Mouse (Mus musculus): ENCODE data around the gene Smyd3. TPM values are rescaled to one million over a fixed set of nuclear protein-coding genes. Genes with fewer than 3 reads are reported as not detected.

Smyd3 gene
- total and polyA plus RNA-seq, 3 experiments = 3.5 to 19.4 (median 17.1) TPM

DNA sequence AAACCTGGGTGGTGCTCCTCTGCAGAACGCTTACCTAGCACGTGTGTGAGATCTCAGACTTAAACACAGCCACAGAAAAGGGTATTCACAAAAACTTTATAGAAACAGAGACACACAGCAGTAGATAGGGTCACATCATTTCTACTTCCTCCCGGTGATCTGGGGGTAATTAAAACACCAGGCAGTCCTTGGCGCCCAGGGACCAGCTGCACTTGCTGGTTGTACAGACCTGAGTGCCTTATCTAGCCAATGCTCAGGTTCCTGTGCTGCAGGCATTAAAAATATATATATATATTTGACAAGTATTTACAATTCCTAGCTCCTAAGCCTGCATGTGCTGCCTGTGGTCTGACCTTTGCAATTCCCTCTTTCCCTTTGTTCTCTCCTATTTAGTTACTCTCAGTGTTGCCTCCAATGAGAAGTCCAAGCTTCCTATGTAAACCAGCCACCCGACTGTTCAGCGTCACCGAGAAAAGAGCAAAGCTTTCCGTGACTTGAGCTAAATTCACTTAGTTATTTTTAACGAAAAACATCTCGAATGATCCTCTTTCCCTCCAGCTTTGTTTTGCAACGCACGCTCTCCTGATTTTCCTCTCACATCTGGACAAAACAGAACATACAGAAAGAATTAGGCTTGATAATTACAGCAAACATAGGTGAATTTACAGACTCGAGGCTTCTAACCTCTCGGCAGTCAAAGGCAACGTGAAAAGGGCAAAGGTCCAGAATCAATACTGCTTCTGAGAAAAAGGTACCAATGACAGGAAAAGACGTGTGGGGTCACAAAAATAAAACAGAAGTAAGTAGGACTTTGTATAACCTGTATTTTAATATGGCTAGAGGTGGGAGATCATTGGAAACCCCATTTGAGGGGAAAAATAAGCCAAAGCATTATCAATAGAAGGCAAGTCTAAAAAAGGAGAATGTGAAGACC, 409.8 kb downstream of the Smyd3 start:
- Histone ChIP-seq H3K27me3 (ENCODE audit: insufficient read depth, low read length) (no peaks in the 10 kb centered on the region), H3K4me3 (ENCODE audit: low read depth, low read length) (no peak overlapping the region), H3K36me3 (replicated peaks) (no peaks in the 10 kb centered on the region), H3K9me3 (replicated peaks) (0 out of 2 replicates have a peak, but pooled peaks cover 4% of the 10 kb centered on the region), H3K4me1 (ENCODE audit: insufficient read depth, low read depth, low read length) (no peaks in the 10 kb centered on the region)
- DNase-seq (ENCODE audit: low spot score) (no peak), ATAC-seq (ENCODE audit: extremely low read depth, insufficient number of reproducible peaks, low FRiP score, poor library complexity, severe bottlenecking) (no peak)
- TF ChIP-seq CTCF (IDR thresholded peaks at IDR 0.05; ENCODE audit: low read depth, low read length) (no peak), GATA1 (IDR thresholded peaks at IDR 0.05; ENCODE audit: borderline replicate concordance, low read length) (no peak), TAL1 (conservative IDR thresholded peaks at IDR 0.05; ENCODE audit: low read depth, low read length) (no peak), GATA2 (IDR thresholded peaks at IDR 0.05; ENCODE audit: borderline replicate concordance, low read depth, low read length) (no peak), POLR2AphosphoS5 (IDR thresholded peaks at IDR 0.05; ENCODE audit: insufficient replicate concordance, low read depth, low read length) (no peak)

- Histone ChIP-seq H3K27me3 (ENCODE audit: insufficient read depth, low read length) (no peaks in the 10 kb centered on the region), H3K4me3 (ENCODE audit: low read depth, low read length) (no peak overlapping the region), H3K9me3 (replicated peaks) (0 out of 2 replicates have a peak, but pooled peaks cover 4% of the 10 kb centered on the region), H3K36me3 (replicated peaks) (no peaks in the 10 kb centered on the region), H3K4me1 (ENCODE audit: insufficient read depth, low read depth, low read length) (no peaks in the 10 kb centered on the region)
- no peak for DNase-seq (ENCODE audit: low spot score)
- no peak for ATAC-seq (ENCODE audit: extremely low read depth, insufficient number of reproducible peaks, low FRiP score, poor library complexity, severe bottlenecking)
- no peak for TF ChIP-seq GATA2 (IDR thresholded peaks at IDR 0.05; ENCODE audit: borderline replicate concordance, low read depth, low read length)
- TF ChIP-seq POLR2AphosphoS5 (IDR thresholded peaks at IDR 0.05; ENCODE audit: insufficient replicate concordance, low read depth, low read length) = no peak
- TF ChIP-seq CTCF (IDR thresholded peaks at IDR 0.05; ENCODE audit: low read depth, low read length) = no peak
- TF ChIP-seq TAL1 (conservative IDR thresholded peaks at IDR 0.05; ENCODE audit: low read depth, low read length) = no peak
- no peak for TF ChIP-seq GATA1 (IDR thresholded peaks at IDR 0.05; ENCODE audit: borderline replicate concordance, low read length)
These were observed 410.6 kb downstream of the Smyd3 start for GRCm38 (mm10) chr1:179107211-179107610.

- no peak for ATAC-seq (ENCODE audit: extremely low read depth, insufficient number of reproducible peaks, low FRiP score, poor library complexity, severe bottlenecking)
- H3K4me3 ChIP-seq (ENCODE audit: low read depth, low read length) = no peak overlapping the region
These were observed 411.1 kb downstream of the Smyd3 start for GRCm38 (mm10) chr1:179106702-179107145.

GRCm38 (mm10) chr1:179106103-179106701, 411.6 kb downstream of the Smyd3 start:
- 0 out of 2 replicates have a peak, but pooled peaks cover 2% of the 10 kb centered on the region for H3K9me3 ChIP-seq (replicated peaks)
- H3K4me1 ChIP-seq (ENCODE audit: insufficient read depth, low read depth, low read length) = no peaks in the 10 kb centered on the region
- no peak overlapping the region for H3K4me3 ChIP-seq (ENCODE audit: low read depth, low read length)
- H3K36me3 ChIP-seq (replicated peaks) = no peaks in the 10 kb centered on the region
- TF ChIP-seq GATA2 (IDR thresholded peaks at IDR 0.05; ENCODE audit: borderline replicate concordance, low read depth, low read length) = no peak
- no peak for TF ChIP-seq TAL1 (conservative IDR thresholded peaks at IDR 0.05; ENCODE audit: low read depth, low read length)
- no peak for TF ChIP-seq POLR2AphosphoS5 (IDR thresholded peaks at IDR 0.05; ENCODE audit: insufficient replicate concordance, low read depth, low read length)
- DNase-seq (ENCODE audit: low spot score) = no peak
- no peak for ATAC-seq (ENCODE audit: extremely low read depth, insufficient number of reproducible peaks, low FRiP score, poor library complexity, severe bottlenecking)
- H3K27me3 ChIP-seq (ENCODE audit: insufficient read depth, low read length) = no peaks in the 10 kb centered on the region

More at GRCm38 (mm10) chr1:179106702-179107145, 411.1 kb downstream of the Smyd3 start:
- Histone ChIP-seq H3K4me1 (ENCODE audit: insufficient read depth, low read depth, low read length) (no peaks in the 10 kb centered on the region), H3K9me3 (replicated peaks) (0 out of 2 replicates have a peak, but pooled peaks cover 3% of the 10 kb centered on the region), H3K27me3 (ENCODE audit: insufficient read depth, low read length) (no peaks in the 10 kb centered on the region), H3K36me3 (replicated peaks) (no peaks in the 10 kb centered on the region)
- TF ChIP-seq CTCF (IDR thresholded peaks at IDR 0.05; ENCODE audit: low read depth, low read length) (no peak), TAL1 (conservative IDR thresholded peaks at IDR 0.05; ENCODE audit: low read depth, low read length) (no peak), GATA1 (IDR thresholded peaks at IDR 0.05; ENCODE audit: borderline replicate concordance, low read length) (no peak), GATA2 (IDR thresholded peaks at IDR 0.05; ENCODE audit: borderline replicate concordance, low read depth, low read length) (no peak), POLR2AphosphoS5 (IDR thresholded peaks at IDR 0.05; ENCODE audit: insufficient replicate concordance, low read depth, low read length) (no peak)
- DNase-seq (ENCODE audit: low spot score) = no peak

DNA sequence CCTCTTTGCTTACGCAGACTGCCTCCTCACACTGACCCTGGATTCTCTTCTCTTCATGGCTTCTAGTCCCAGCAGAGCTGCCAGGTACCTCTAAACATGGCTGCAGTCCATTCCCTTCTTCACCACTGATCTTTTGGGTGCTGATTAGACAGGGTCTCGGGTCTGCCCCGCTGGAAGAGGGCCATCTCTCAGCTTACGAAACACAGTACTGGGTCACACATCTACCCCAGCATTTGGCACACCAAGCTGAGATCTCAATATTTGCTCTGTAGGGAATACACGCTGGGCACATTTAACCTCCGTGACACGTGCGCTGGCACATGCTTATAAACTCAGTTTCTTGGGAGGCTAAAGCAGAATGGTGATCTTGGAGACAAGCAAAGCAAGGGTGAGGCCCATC, 413.4 kb downstream of the Smyd3 start:
- ATAC-seq (ENCODE audit: extremely low read depth, insufficient number of reproducible peaks, low FRiP score, poor library complexity, severe bottlenecking) (no peak), DNase-seq (ENCODE audit: low spot score) (no peak)
- TF ChIP-seq GATA2 (IDR thresholded peaks at IDR 0.05; ENCODE audit: borderline replicate concordance, low read depth, low read length) (no peak), POLR2AphosphoS5 (IDR thresholded peaks at IDR 0.05; ENCODE audit: insufficient replicate concordance, low read depth, low read length) (no peak), TAL1 (conservative IDR thresholded peaks at IDR 0.05; ENCODE audit: low read depth, low read length) (no peak), GATA1 (IDR thresholded peaks at IDR 0.05; ENCODE audit: borderline replicate concordance, low read length) (no peak), CTCF (IDR thresholded peaks at IDR 0.05; ENCODE audit: low read depth, low read length) (no peak)
- Histone ChIP-seq H3K27me3 (ENCODE audit: insufficient read depth, low read length) (no peaks in the 10 kb centered on the region), H3K36me3 (replicated peaks) (no peaks in the 10 kb centered on the region), H3K4me3 (ENCODE audit: low read depth, low read length) (no peak overlapping the region), H3K4me1 (ENCODE audit: insufficient read depth, low read depth, low read length) (no peaks in the 10 kb centered on the region), H3K9me3 (replicated peaks) (0 out of 2 replicates have a peak, but pooled peaks cover 2% of the 10 kb centered on the region)

GRCm38 (mm10) chr1:179096993-179097392, 420.8 kb downstream of the Smyd3 start:
- no peak for ATAC-seq (ENCODE audit: extremely low read depth, insufficient number of reproducible peaks, low FRiP score, poor library complexity, severe bottlenecking)
- Histone ChIP-seq H3K9me3 (replicated peaks) (no peaks in the 10 kb centered on the region), H3K4me3 (ENCODE audit: low read depth, low read length) (no peak overlapping the region), H3K4me1 (ENCODE audit: insufficient read depth, low read depth, low read length) (no peaks in the 10 kb centered on the region), H3K27me3 (ENCODE audit: insufficient read depth, low read length) (no peaks in the 10 kb centered on the region), H3K36me3 (replicated peaks) (peaks cover 7% of the 10 kb centered on the region)
- DNase-seq (ENCODE audit: low spot score) = no peak
- TF ChIP-seq TAL1 (conservative IDR thresholded peaks at IDR 0.05; ENCODE audit: low read depth, low read length) (no peak), POLR2AphosphoS5 (IDR thresholded peaks at IDR 0.05; ENCODE audit: insufficient replicate concordance, low read depth, low read length) (no peak), CTCF (IDR thresholded peaks at IDR 0.05; ENCODE audit: low read depth, low read length) (no peak), GATA1 (IDR thresholded peaks at IDR 0.05; ENCODE audit: borderline replicate concordance, low read length) (no peak), GATA2 (IDR thresholded peaks at IDR 0.05; ENCODE audit: borderline replicate concordance, low read depth, low read length) (no peak)

Data from G1E (cell line).